Mouse (Mus musculus): ENCODE results near the gene Mcm6. TPM values are rescaled to one million over a fixed set of nuclear protein-coding genes. Genes with fewer than 3 reads are reported as not detected.
"Not testable (repeated sequence)": the region's sequence is repeated elsewhere in the genome, so short reads cannot be mapped to it uniquely, and the experiment has no call there.

The Mcm6 gene
- polyA plus RNA-seq, 1 experiment from 2014 or later, result 192 TPM

DNA sequence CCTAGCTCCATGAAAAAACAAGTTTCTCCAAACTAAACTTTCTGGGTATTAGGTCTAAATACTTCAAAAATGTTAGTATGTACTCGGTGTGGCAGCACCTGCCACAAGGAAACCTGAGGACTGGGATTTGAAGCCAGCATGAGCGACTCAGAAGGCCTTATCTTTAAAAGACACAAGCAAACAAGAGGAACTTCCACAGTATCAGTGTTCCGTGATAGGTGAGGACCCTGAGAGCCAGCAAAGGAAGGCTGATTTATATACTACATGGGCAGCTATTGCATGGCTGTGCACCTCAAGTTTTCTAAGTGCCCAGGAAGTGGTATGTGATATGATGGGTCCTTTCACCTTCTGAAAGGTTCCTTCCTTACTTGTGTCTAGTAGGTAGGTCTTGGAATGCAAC, 6.4 kb downstream of the Mcm6 start:
- WGBS (ENCODE audit: insufficient replicate concordance), result 31% methylated on average over 3 of the region's 3 CpGs

DNA sequence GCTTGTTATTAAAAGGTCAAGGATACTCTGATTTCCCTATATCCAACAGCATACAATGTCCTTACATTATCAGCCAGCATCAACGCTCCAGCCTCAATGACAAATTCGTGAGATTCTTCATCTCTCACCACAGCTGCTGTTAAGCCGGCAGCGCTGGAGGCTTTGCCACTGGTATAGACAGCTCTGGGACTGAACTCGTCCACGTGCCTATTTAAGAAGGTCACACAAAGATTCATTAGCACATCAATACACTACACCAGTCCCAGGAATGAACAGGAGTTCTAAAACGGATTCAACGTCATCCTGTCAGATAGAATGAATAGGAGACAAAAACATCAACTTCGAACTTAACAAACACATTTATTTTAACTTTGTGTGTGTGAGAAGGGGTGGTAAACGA, 15.2 kb downstream of the Mcm6 start:
- no peak for ATAC-seq (ENCODE audit: low read depth)
- no peak overlapping the region for H3K27ac ChIP-seq (ENCODE audit: low read length)
- peaks cover 90% of the 10 kb centered on the region for H3K36me3 ChIP-seq (ENCODE audit: control insufficient read depth, insufficient read depth)
- H3K4me1 ChIP-seq (ENCODE audit: control insufficient read depth, low read depth, low read length), result no peaks in the 10 kb centered on the region
- H3K9ac ChIP-seq (ENCODE audit: low read depth, low read length), result no peak overlapping the region
- no peaks in the 10 kb centered on the region for H3K27me3 ChIP-seq (ENCODE audit: control insufficient read depth, insufficient read depth, low read depth, low read length)
- H3K4me3 ChIP-seq (ENCODE audit: low read depth, low read length), result no peak overlapping the region
- 84% methylated on average over 10 of the region's 10 CpGs for WGBS (ENCODE audit: insufficient replicate concordance)
- H3K9me3 ChIP-seq (replicated peaks; ENCODE audit: control insufficient read depth, low read length), result no peaks in the 10 kb centered on the region
- no peak overlapping the region for H3K4me2 ChIP-seq (ENCODE audit: low read depth, low read length)

More for the DNA sequence above, 6.4 kb downstream of the Mcm6 start:
- no peak overlapping the region for H3K9ac ChIP-seq (ENCODE audit: low read depth, low read length)
- no peaks in the 10 kb centered on the region for H3K27me3 ChIP-seq (ENCODE audit: control insufficient read depth, insufficient read depth, low read depth, low read length)
- H3K27ac ChIP-seq (ENCODE audit: low read length), result no peak overlapping the region
- no peaks in the 10 kb centered on the region for H3K9me3 ChIP-seq (replicated peaks; ENCODE audit: control insufficient read depth, low read length)
- no peak overlapping the region for H3K4me3 ChIP-seq (ENCODE audit: low read depth, low read length)
- ATAC-seq (ENCODE audit: low read depth), result no peak
- H3K4me1 ChIP-seq (ENCODE audit: control insufficient read depth, low read depth, low read length), result peaks cover 17% of the 10 kb centered on the region
- H3K4me2 ChIP-seq (ENCODE audit: low read depth, low read length), result no peak overlapping the region
- peaks cover 67% of the 10 kb centered on the region for H3K36me3 ChIP-seq (ENCODE audit: control insufficient read depth, insufficient read depth)

DNA sequence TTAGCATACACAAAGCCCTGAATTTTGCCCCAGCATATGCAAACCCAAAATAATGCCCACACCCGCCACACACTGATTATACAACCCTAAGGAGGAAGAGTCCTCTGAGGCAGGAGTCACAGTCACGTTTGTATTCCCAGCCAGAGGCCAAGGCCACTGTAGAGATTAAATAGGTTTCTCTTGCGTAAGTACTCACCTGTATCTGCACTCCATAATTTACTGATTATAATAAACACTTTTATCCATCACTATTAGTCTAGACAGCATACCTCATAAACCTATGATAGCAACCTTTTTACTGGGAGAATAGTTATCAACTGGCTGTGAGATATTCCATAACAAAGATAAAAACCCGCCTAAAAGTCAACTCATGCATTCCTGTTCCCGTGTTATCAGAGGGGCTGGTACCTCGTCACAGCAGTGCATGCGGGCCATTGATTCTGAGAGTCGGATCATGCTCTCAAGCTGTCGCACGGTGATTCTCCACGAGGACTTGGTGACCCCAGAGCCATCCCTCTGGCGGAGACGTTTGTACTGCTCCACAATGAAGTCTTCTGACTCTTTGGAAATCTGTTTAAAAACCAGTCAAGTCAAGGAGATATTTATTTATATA, 21.6 kb downstream of the Mcm6 start:
- Histone ChIP-seq H3K27ac (ENCODE audit: low read length) (no peak overlapping the region), H3K9ac (ENCODE audit: low read depth, low read length) (no peak overlapping the region), H3K9me3 (replicated peaks; ENCODE audit: control insufficient read depth, low read length) (no peaks in the 10 kb centered on the region), H3K4me2 (ENCODE audit: low read depth, low read length) (no peak overlapping the region), H3K27me3 (ENCODE audit: control insufficient read depth, insufficient read depth, low read depth, low read length) (no peaks in the 10 kb centered on the region), H3K4me1 (ENCODE audit: control insufficient read depth, low read depth, low read length) (no peaks in the 10 kb centered on the region), H3K4me3 (ENCODE audit: low read depth, low read length) (no peak overlapping the region), H3K36me3 (ENCODE audit: control insufficient read depth, insufficient read depth) (peaks cover 82% of the 10 kb centered on the region)
- 76% methylated on average over 13 of the region's 13 CpGs for WGBS (ENCODE audit: insufficient replicate concordance)
- no peak for ATAC-seq (ENCODE audit: low read depth)

DNA sequence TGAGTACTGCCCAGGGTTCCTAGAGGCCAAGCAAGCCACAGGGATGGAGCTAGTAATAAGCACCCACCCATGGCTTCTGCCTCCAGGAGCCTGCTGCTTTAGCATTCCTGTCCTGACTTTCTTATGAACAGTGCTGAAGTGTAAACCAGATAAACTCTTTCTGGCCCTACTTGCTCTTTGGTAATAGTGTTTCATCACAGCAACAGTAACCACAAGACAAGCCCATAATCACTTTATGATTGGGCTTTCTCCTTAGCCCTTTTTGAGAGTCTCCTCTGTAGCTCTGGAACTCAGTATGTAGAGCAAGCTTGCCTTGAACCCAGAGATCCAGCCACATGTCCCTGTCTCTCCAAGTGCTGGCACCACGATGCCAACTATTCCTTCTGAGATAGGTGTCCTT, 29.2 kb downstream of the Mcm6 start:
- Histone ChIP-seq H3K9ac (ENCODE audit: low read depth, low read length) (no peak overlapping the region), H3K9me3 (replicated peaks; ENCODE audit: control insufficient read depth, low read length) (no peaks in the 10 kb centered on the region), H3K4me2 (ENCODE audit: low read depth, low read length) (no peak overlapping the region), H3K36me3 (ENCODE audit: control insufficient read depth, insufficient read depth) (peaks cover 46% of the 10 kb centered on the region), H3K4me3 (ENCODE audit: low read depth, low read length) (no peak overlapping the region), H3K27ac (ENCODE audit: low read length) (no peak overlapping the region), H3K4me1 (ENCODE audit: control insufficient read depth, low read depth, low read length) (no peaks in the 10 kb centered on the region), H3K27me3 (ENCODE audit: control insufficient read depth, insufficient read depth, low read depth, low read length) (no peaks in the 10 kb centered on the region)
- no peak for ATAC-seq (ENCODE audit: low read depth)
- 92% methylated on average over 1 of the region's 1 CpGs for WGBS (ENCODE audit: insufficient replicate concordance)

GRCm38 (mm10) chr1:128328218-128328617, 31.2 kb downstream of the Mcm6 start, which contains the start of gene Lct:
Lct (minus strand) TSS chr1:128328318.
- Histone ChIP-seq H3K27me3 (ENCODE audit: control insufficient read depth, insufficient read depth, low read depth, low read length) (no peaks in the 10 kb centered on the region), H3K27ac (ENCODE audit: low read length) (no peak within 1 kb of the TSS), H3K4me1 (ENCODE audit: control insufficient read depth, low read depth, low read length) (peaks cover 3% of the 10 kb centered on the region; the same call in 1 of the 2 replicates), H3K9ac (ENCODE audit: low read depth, low read length) (no peak within 1 kb of the TSS), H3K36me3 (ENCODE audit: control insufficient read depth, insufficient read depth) (peaks cover 26% of the 10 kb centered on the region), H3K4me2 (ENCODE audit: low read depth, low read length) (no peak within 1 kb of the TSS), H3K4me3 (ENCODE audit: low read depth, low read length) (no peak within 1 kb of the TSS), H3K9me3 (replicated peaks; ENCODE audit: control insufficient read depth, low read length) (no peaks in the 10 kb centered on the region)
- ATAC-seq (ENCODE audit: low read depth), result no peak
- 87% methylated on average over 3 of the region's 3 CpGs for WGBS (ENCODE audit: insufficient replicate concordance)

DNA sequence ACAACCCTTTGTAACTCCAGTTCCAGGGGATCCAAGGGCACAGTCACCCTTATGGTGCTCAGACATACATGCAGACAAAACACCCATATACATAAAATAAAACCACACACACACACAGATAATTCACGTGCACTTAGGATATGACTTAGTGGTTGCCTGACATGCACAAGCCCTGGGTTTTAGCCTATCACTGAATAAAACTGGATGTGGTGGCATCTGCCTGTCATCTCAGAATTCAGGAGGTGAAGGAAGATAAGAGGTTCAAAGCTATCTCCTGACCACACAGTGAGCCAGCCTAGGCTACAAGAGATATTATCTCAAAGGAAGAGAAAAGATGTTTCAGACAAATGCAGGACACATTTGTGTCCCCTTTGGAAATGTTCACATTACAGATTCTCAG, 32.3 kb downstream of the Mcm6 start:
- Histone ChIP-seq H3K4me2 (ENCODE audit: low read depth, low read length) (no peak overlapping the region), H3K36me3 (ENCODE audit: control insufficient read depth, insufficient read depth) (peaks cover 15% of the 10 kb centered on the region), H3K27ac (ENCODE audit: low read length) (no peak overlapping the region), H3K9me3 (replicated peaks; ENCODE audit: control insufficient read depth, low read length) (no peaks in the 10 kb centered on the region), H3K4me1 (ENCODE audit: control insufficient read depth, low read depth, low read length) (peaks cover 4% of the 10 kb centered on the region; the same call in 1 of the 2 replicates), H3K4me3 (ENCODE audit: low read depth, low read length) (no peak overlapping the region), H3K9ac (ENCODE audit: low read depth, low read length) (no peak overlapping the region), H3K27me3 (ENCODE audit: control insufficient read depth, insufficient read depth, low read depth, low read length) (no peaks in the 10 kb centered on the region)
- ATAC-seq (ENCODE audit: low read depth), result peak; percentile 42; the same call in 1 of the 2 replicates
- WGBS (ENCODE audit: insufficient replicate concordance), result 31% methylated on average over 1 of the region's 1 CpGs

- H3K4me1 ChIP-seq (ENCODE audit: control insufficient read depth, low read depth, low read length), result peaks cover 4% of the 10 kb centered on the region; the same call in 1 of the 2 replicates
- WGBS (ENCODE audit: insufficient replicate concordance), result 79% methylated on average over 2 of the region's 2 CpGs
- no peak overlapping the region for H3K4me3 ChIP-seq (ENCODE audit: low read depth, low read length)
- H3K27ac ChIP-seq (ENCODE audit: low read length), result no peak overlapping the region
- H3K9me3 ChIP-seq (replicated peaks; ENCODE audit: control insufficient read depth, low read length), result no peaks in the 10 kb centered on the region
- H3K36me3 ChIP-seq (ENCODE audit: control insufficient read depth, insufficient read depth), result no peaks in the 10 kb centered on the region
- H3K9ac ChIP-seq (ENCODE audit: low read depth, low read length), result no peak overlapping the region
- no peaks in the 10 kb centered on the region for H3K27me3 ChIP-seq (ENCODE audit: control insufficient read depth, insufficient read depth, low read depth, low read length)
- ATAC-seq (ENCODE audit: low read depth), result no peak
- H3K4me2 ChIP-seq (ENCODE audit: low read depth, low read length), result no peak overlapping the region
Measured at GRCm38 (mm10) chr1:128324776-128325175, 34.7 kb downstream of the Mcm6 start.

GRCm38 (mm10) chr1:128323026-128323643, 36.3 kb downstream of the Mcm6 start:
- Histone ChIP-seq H3K9ac (ENCODE audit: low read depth, low read length) (no peak overlapping the region), H3K27ac (ENCODE audit: low read length) (no peak overlapping the region), H3K4me1 (ENCODE audit: control insufficient read depth, low read depth, low read length) (peaks cover 4% of the 10 kb centered on the region; the same call in 1 of the 2 replicates), H3K4me2 (ENCODE audit: low read depth, low read length) (no peak overlapping the region), H3K4me3 (ENCODE audit: low read depth, low read length) (no peak overlapping the region), H3K36me3 (ENCODE audit: control insufficient read depth, insufficient read depth) (no peaks in the 10 kb centered on the region), H3K27me3 (ENCODE audit: control insufficient read depth, insufficient read depth, low read depth, low read length) (no peaks in the 10 kb centered on the region), H3K9me3 (replicated peaks; ENCODE audit: control insufficient read depth, low read length) (no peaks in the 10 kb centered on the region)
- ATAC-seq (ENCODE audit: low read depth), result peak; percentile 28; the same call in 1 of the 2 replicates
- WGBS (ENCODE audit: insufficient replicate concordance), result 48% methylated on average over 8 of the region's 8 CpGs

DNA sequence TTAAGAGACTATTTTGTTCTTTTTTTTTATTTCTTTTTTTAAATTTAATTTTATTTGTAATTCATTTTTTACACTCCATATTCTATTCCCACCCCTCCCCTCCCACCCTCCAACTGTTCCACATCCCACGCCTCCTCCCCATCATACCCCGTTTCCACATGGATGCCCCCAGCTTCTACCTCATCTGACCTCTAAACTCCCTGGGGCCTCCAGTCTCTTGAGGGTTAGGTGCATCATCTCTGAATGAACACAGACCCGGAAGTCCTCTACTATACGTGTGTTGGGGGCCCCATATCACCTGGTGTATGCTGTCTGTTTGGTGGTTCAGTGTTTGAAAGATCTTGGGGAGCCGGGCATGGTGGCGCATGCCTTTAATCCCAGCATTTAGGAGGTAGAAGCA, 40.2 kb downstream of the Mcm6 start:
- WGBS (ENCODE audit: insufficient replicate concordance), result 74% methylated on average over 6 of the region's 6 CpGs
- H3K36me3 ChIP-seq (ENCODE audit: control insufficient read depth, insufficient read depth); H3K4me3 ChIP-seq (ENCODE audit: low read depth, low read length); H3K9me3 ChIP-seq (replicated peaks; ENCODE audit: control insufficient read depth, low read length); H3K4me2 ChIP-seq (ENCODE audit: low read depth, low read length); H3K27ac ChIP-seq (ENCODE audit: low read length); H3K9ac ChIP-seq (ENCODE audit: low read depth, low read length); H3K4me1 ChIP-seq (ENCODE audit: control insufficient read depth, low read depth, low read length); H3K27me3 ChIP-seq (ENCODE audit: control insufficient read depth, insufficient read depth, low read depth, low read length); ATAC-seq (ENCODE audit: low read depth): not testable (repeated sequence)
